Mouse (Mus musculus): ENCODE measurements around the gene Bcar1. TPM values are rescaled to one million over a fixed set of nuclear protein-coding genes. Genes with fewer than 3 reads are reported as not detected.

Bcar1 gene
- 10 to 100 TPM; 66.1 to 69.7 TPM for total RNA-seq (2021)
- long read RNA-seq, experiment 1, transcript Bcar1-201 (7 exons, 3,142 nt): major isoform, 60 of 119 reads
- long read RNA-seq, experiment 1, transcript Bcar1-203 (7 exons, 3,116 nt): minor isoform, 19 of 119 reads
- long read RNA-seq, experiment 1, partial matches to known transcripts: 27 of 119 reads
- long read RNA-seq, experiment 1, other reads (novel, unspliced or antisense): 13 of 119 reads
- long read RNA-seq, experiment 2, transcript Bcar1-201 (7 exons, 3,142 nt): major isoform, 55 of 126 reads
- long read RNA-seq, experiment 2, transcript Bcar1-203 (7 exons, 3,116 nt): minor isoform, 29 of 126 reads
- long read RNA-seq, experiment 2, partial matches to known transcripts: 24 of 126 reads
- long read RNA-seq, experiment 2, other reads (novel, unspliced or antisense): 18 of 126 reads

DNA sequence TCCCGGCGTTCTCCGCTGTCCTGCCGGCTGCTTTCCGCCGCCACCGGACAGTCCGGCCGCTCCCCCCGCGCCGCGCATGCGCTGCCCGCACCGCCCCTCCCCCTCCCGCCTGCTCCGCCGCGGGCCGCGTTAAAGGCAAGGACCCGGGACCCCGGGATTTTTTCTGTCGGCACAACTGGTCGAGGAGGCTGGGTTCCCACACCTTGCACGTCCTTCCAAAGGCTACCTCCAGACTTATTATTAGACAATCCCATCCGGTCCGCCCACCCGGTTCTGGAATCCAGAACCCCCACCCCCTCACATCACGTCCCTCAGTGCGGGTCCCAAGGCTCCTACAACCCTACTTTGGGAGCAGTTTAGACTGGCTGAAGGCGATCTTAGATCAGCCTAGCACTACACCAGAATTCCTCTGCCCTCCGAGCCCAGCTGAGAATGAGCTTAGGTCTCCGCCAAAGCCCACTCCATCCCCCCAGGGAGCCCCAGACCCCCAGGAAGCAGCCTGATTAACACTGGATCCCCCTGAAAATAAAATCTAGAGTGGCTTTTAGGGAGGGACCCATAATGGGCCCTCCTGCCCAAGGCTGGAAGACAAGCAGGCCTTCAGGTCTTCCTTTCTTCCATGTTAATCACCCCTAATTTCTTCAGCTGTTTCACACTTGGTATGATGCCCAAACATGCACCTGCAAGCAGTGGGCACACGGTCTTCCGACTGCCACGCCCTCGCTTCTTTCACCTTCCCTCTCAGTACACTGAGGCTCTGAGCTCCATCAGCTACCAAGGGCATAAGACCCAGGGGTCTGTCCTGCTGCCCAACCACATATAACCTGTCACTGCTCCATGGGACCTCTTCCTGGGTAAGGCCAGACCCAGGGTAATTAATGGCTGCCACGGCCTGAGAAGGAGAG is at the start of gene Bcar1:
Gene Bcar1 (minus strand): TSS at position 18 of the 905 bp plus-strand sequence.
- peak within 1 kb of the TSS; percentile 86 for H3K4me3 ChIP-seq
- DNase-seq (ENCODE audit: low spot score in 2 of 2): peak; percentile 48 to 79
- H3K27ac ChIP-seq: peak within 1 kb of the TSS; percentile 97
- TF ChIP-seq CTCF (conservative IDR thresholded peaks at IDR 0.05): no peak

GRCm38 (mm10) chr8:111789639-111790038 is 46.0 kb upstream of the Bcar1 start:
- no peak for TF ChIP-seq CTCF (conservative IDR thresholded peaks at IDR 0.05)
- Histone ChIP-seq H3K4me3 (no peak overlapping the region), H3K27ac (no peak overlapping the region)
- DNase-seq (ENCODE audit: low spot score in 2 of 2): no peak

DNA sequence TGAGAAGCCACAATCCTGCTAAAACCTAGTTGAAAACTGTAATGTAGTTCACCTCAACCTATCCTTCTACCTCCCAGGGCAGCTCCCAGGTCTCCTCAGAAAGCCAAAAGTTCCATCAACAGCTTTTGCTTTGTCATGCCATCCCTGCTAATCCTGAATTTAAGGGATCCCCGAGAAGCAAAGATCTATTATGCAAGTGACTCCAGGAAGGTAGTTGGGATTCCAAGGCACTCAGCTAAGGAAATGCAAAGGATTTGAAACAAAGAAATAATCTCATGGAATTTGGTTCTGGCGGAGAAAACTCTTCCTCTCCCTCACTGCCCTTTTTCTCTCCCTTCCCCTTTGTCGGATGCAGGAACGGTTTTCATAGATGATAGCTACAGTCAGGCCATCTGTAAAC is 45.6 kb upstream of the Bcar1 start:
- H3K27ac ChIP-seq: no peak overlapping the region
- H3K4me3 ChIP-seq: no peak overlapping the region
- DNase-seq (ENCODE audit: low spot score in 2 of 2): no peak
- TF ChIP-seq CTCF (conservative IDR thresholded peaks at IDR 0.05): no peak

- no peak for DNase-seq (ENCODE audit: low spot score in 2 of 2)
- Histone ChIP-seq H3K27ac (peak overlapping the region; percentile 60; the same call in 1 of the 2 replicates), H3K4me3 (no peak overlapping the region)
- TF ChIP-seq CTCF (conservative IDR thresholded peaks at IDR 0.05): no peak
Measured at GRCm38 (mm10) chr8:111788497-111788896, 44.9 kb upstream of the Bcar1 start.

DNA sequence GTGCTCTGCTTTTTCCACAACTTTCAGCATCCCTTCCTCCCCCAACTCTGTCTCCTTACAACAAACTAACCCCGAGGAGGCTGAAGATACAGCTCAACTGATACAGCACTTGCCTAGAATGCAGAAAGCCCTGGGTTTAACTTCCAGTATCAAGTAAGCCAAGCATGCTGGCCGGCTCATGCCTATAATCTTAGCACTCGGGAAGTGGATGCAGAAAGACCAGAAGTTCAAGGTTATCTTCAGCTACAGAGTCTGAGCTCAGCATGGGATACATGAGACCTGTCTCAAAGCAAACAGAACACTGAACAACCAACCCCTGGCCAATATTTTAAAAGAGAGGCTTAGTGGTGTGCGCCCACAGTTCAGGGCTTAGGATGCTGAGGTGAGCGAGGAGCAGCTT is 44.5 kb upstream of the Bcar1 start:
- Histone ChIP-seq H3K27ac (peak overlapping the region; percentile 60), H3K4me3 (no peak overlapping the region)
- no peak for DNase-seq (ENCODE audit: low spot score in 2 of 2)
- no peak for TF ChIP-seq CTCF (conservative IDR thresholded peaks at IDR 0.05)

DNA sequence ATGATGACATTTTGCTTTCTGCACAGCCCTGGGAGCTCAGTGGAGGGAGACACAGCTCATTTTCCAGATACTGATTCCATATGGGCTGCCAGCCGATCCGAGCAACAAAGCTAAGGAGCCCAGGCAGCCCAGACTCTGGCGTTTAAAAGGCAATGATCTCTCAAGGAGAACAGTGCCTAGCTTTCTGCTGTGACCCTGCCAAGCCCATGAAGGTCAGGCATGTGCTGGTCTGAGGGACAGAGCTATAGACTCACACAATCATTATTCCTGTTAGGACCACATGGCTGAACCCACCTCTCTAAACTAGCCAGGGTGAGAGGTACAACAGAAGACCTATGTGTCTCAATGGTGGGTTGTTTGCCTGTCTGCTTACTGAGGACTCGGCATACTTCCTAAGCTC is 44.1 kb upstream of the Bcar1 start:
- Histone ChIP-seq H3K4me3 (no peak overlapping the region), H3K27ac (peak overlapping the region; percentile 60)
- DNase-seq (ENCODE audit: low spot score in 2 of 2): no peak
- peak; percentile 18; the same call in 1 of the 2 replicates for TF ChIP-seq CTCF (conservative IDR thresholded peaks at IDR 0.05)

GRCm38 (mm10) chr8:111786701-111787588 is 43.3 kb upstream of the Bcar1 start:
- Histone ChIP-seq H3K27ac (peak overlapping the region; percentile 60), H3K4me3 (no peak overlapping the region)
- TF ChIP-seq CTCF (conservative IDR thresholded peaks at IDR 0.05): no peak
- DNase-seq (ENCODE audit: low spot score in 2 of 2): no peak

DNA sequence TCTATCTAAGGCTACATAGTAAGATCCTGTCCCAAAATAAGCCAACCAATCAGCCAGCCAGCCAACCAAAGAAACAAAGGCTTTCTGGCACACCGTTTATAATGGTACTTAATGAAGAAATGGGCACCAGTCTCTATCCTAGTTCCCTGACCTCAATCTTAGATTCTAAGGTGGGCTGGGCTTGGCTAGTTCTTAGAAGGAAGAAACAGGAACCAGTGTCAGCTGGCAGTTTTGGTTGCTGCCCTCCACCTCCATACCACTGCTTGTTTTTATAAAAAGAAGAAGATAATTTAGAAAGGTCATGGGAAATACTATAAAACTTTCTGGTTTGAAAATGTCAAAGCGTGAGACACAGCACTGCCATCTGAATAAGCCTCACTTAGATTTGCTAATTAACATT is 42.5 kb upstream of the Bcar1 start:
- 0 out of 2 replicates have a peak overlapping the region, but pooled peaks have one; percentile 60 for H3K27ac ChIP-seq
- no peak for DNase-seq (ENCODE audit: low spot score in 2 of 2)
- H3K4me3 ChIP-seq: no peak overlapping the region
- no peak for TF ChIP-seq CTCF (conservative IDR thresholded peaks at IDR 0.05)

- Histone ChIP-seq H3K4me3 (no peak overlapping the region), H3K27ac (no peak overlapping the region)
- TF ChIP-seq CTCF (conservative IDR thresholded peaks at IDR 0.05): peak; percentile 64
- no peak for DNase-seq (ENCODE audit: low spot score in 2 of 2)
Measured at GRCm38 (mm10) chr8:111782671-111783394, 39.2 kb upstream of the Bcar1 start.

DNA sequence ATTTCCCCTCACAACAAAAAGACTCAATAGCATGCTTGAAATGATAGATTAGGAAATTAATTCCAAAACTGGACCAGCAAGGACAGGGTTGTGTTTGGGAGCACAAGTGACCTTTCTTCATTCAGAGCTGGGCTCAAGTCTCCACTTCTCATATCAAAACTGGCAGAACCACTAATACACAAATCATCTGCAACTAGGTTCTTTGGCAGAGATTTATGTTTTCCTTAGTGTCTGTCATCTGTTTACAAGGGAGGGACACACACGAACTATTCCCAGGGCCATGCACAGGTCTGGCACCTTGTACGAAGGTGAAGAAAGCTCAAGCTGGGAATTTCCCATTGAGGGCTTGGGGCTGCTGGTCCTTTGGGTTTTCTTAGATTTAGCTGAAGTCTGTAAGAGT is 38.6 kb upstream of the Bcar1 start:
- no peak for TF ChIP-seq CTCF (conservative IDR thresholded peaks at IDR 0.05)
- no peak for DNase-seq (ENCODE audit: low spot score in 2 of 2)
- no peak overlapping the region for H3K27ac ChIP-seq
- no peak overlapping the region for H3K4me3 ChIP-seq

- H3K4me3 ChIP-seq: no peak overlapping the region
- H3K27ac ChIP-seq: no peak overlapping the region
- no peak for DNase-seq (ENCODE audit: low spot score in 2 of 2)
- no peak for TF ChIP-seq CTCF (conservative IDR thresholded peaks at IDR 0.05)
Measured at GRCm38 (mm10) chr8:111780697-111781424, 37.3 kb upstream of the Bcar1 start.

All from layer of hippocampus, adult 2 months (tissue).